Mouse (Mus musculus): ENCODE measurements at regions not wholly inside any gene's neighbourhood (a gene's known extent, or its start where the extent isn't known, plus 50 kb on each side); places are given as distances from the start of the nearest gene placed in this dataset.

DNA sequence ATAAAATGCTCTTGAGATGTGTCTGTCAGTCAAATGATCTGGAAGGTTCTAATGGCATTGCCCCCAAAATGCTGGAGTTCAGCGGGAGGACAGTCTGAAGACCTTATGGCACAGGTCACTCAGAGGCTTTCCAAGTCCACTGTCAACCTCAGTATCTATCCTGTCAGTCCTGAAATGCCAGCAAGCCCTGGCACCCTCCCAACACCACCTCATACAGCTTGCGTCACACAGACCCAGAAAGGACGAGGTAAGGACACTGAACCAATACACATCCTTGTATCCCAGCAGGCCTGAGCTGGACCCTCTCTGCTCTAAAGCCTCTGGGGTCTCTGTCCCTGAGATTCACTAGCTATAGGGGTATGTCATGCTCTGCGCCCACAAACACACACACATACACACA is 176.6 kb downstream of the Setd4 start:
- Histone ChIP-seq H3K36me3 (ENCODE audit: control insufficient read depth, insufficient read depth, low read length) (no peaks in the 10 kb centered on the region), H3K4me3 (ENCODE audit: control insufficient read depth, low read depth, low read length) (no peak overlapping the region), H3K4me1 (ENCODE audit: control insufficient read depth, insufficient read depth, low read length) (peaks cover 10% of the 10 kb centered on the region), H3K27ac (ENCODE audit: control insufficient read depth, insufficient read depth, low read depth, low read length) (no peak overlapping the region), H3K27me3 (ENCODE audit: control insufficient read depth, insufficient read depth, low read length) (no peaks in the 10 kb centered on the region)
- no peak for TF ChIP-seq POLR2A (IDR thresholded peaks at IDR 0.05; ENCODE audit: control insufficient read depth, low read depth, low read length)
- no peak for TF ChIP-seq CTCF (IDR thresholded peaks at IDR 0.05; ENCODE audit: control insufficient read depth, insufficient read depth, insufficient replicate concordance, low read depth, low read length)

GRCm38 (mm10) chr16:93425731-93426130 is 178.1 kb downstream of the Setd4 start:
- TF ChIP-seq POLR2A (IDR thresholded peaks at IDR 0.05; ENCODE audit: control insufficient read depth, low read depth, low read length) (no peak), CTCF (IDR thresholded peaks at IDR 0.05; ENCODE audit: control insufficient read depth, insufficient read depth, insufficient replicate concordance, low read depth, low read length) (no peak)
- no peak overlapping the region for H3K27ac ChIP-seq (ENCODE audit: control insufficient read depth, insufficient read depth, low read depth, low read length)
- no peaks in the 10 kb centered on the region for H3K27me3 ChIP-seq (ENCODE audit: control insufficient read depth, insufficient read depth, low read length)
- H3K36me3 ChIP-seq (ENCODE audit: control insufficient read depth, insufficient read depth, low read length) = no peaks in the 10 kb centered on the region
- H3K4me3 ChIP-seq (ENCODE audit: control insufficient read depth, low read depth, low read length) = no peak overlapping the region
- peaks cover 10% of the 10 kb centered on the region for H3K4me1 ChIP-seq (ENCODE audit: control insufficient read depth, insufficient read depth, low read length)

DNA sequence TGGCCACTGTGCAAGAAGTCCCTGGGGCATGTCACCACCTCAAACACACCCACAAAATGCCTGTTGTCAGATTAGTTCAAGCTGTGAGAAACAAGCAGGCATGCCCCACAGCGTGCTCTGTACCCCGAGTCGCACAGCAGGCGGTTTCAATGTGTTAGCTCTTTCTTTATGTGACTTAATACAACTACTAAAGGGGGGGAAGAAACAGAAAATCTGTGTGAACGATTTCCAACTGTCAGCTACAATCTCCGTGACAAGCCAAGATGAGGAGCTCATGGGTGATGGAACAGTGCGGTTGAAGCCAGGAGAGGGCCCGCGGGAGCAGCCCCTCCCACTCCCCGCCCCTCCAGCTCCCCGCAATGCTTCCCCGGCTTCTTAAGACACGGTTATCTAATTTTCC is 180.7 kb downstream of the Setd4 start:
- Histone ChIP-seq H3K4me3 (ENCODE audit: control insufficient read depth, low read depth, low read length) (peak overlapping the region; percentile 54), H3K36me3 (ENCODE audit: control insufficient read depth, insufficient read depth, low read length) (no peaks in the 10 kb centered on the region), H3K4me1 (ENCODE audit: control insufficient read depth, insufficient read depth, low read length) (peaks cover 10% of the 10 kb centered on the region), H3K27ac (ENCODE audit: control insufficient read depth, insufficient read depth, low read depth, low read length) (peak overlapping the region; percentile 26; the same call in 1 of the 2 replicates), H3K27me3 (ENCODE audit: control insufficient read depth, insufficient read depth, low read length) (no peaks in the 10 kb centered on the region)
- TF ChIP-seq CTCF (IDR thresholded peaks at IDR 0.05; ENCODE audit: control insufficient read depth, insufficient read depth, insufficient replicate concordance, low read depth, low read length) = no peak
- TF ChIP-seq POLR2A (IDR thresholded peaks at IDR 0.05; ENCODE audit: control insufficient read depth, low read depth, low read length) = no peak

DNA sequence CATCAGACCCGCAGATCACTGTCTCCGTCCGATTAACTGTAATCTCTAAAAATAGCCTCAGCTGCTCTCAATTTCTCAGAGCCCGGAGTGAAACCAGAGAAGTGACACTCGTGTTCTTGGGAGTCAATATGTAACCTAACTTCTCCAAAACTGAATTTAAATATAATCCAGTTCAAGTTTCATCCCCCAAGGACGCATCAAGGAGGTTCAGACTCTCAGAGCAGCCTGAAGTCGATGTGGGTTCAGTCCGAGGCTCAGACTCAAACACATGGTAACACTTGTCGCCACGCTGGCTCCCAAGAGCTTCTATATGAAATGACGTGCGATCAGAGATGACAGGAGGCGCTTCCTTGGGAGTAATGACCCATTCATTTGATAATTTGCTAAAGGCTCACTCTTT is 181.6 kb downstream of the Setd4 start:
- TF ChIP-seq POLR2A (IDR thresholded peaks at IDR 0.05; ENCODE audit: control insufficient read depth, low read depth, low read length) = no peak
- TF ChIP-seq CTCF (IDR thresholded peaks at IDR 0.05; ENCODE audit: control insufficient read depth, insufficient read depth, insufficient replicate concordance, low read depth, low read length) = no peak
- H3K27me3 ChIP-seq (ENCODE audit: control insufficient read depth, insufficient read depth, low read length) = no peaks in the 10 kb centered on the region
- no peak overlapping the region for H3K4me3 ChIP-seq (ENCODE audit: control insufficient read depth, low read depth, low read length)
- peaks cover 10% of the 10 kb centered on the region for H3K4me1 ChIP-seq (ENCODE audit: control insufficient read depth, insufficient read depth, low read length)
- no peaks in the 10 kb centered on the region for H3K36me3 ChIP-seq (ENCODE audit: control insufficient read depth, insufficient read depth, low read length)
- no peak overlapping the region for H3K27ac ChIP-seq (ENCODE audit: control insufficient read depth, insufficient read depth, low read depth, low read length)

DNA sequence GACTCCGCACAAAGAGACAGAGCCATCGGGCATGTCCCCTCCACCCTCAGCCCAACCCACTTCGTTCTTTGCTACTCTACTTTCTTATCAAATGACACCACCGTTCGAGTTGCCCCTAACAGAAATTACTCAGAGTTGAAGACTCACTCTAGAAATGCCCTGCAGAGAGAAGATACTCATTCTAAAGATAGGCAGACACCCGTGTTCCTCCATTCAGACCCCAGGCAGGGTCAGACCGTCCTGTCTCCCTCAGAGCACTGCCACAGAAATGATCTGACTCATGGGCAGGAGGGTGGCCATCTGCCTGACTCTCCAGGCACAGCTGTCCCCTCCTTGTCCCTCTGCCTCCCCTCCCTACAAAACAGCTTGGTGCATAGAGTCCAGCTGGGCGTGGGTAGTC is 185.6 kb downstream of the Setd4 start:
- Histone ChIP-seq H3K4me1 (ENCODE audit: control insufficient read depth, insufficient read depth, low read length) (peaks cover 6% of the 10 kb centered on the region), H3K27me3 (ENCODE audit: control insufficient read depth, insufficient read depth, low read length) (no peaks in the 10 kb centered on the region), H3K27ac (ENCODE audit: control insufficient read depth, insufficient read depth, low read depth, low read length) (no peak overlapping the region), H3K36me3 (ENCODE audit: control insufficient read depth, insufficient read depth, low read length) (no peaks in the 10 kb centered on the region), H3K4me3 (ENCODE audit: control insufficient read depth, low read depth, low read length) (no peak overlapping the region)
- TF ChIP-seq POLR2A (IDR thresholded peaks at IDR 0.05; ENCODE audit: control insufficient read depth, low read depth, low read length) (no peak), CTCF (IDR thresholded peaks at IDR 0.05; ENCODE audit: control insufficient read depth, insufficient read depth, insufficient replicate concordance, low read depth, low read length) (no peak)

GRCm38 (mm10) chr16:93417831-93418230 is 186.0 kb downstream of the Setd4 start:
- H3K4me3 ChIP-seq (ENCODE audit: control insufficient read depth, low read depth, low read length) = no peak overlapping the region
- TF ChIP-seq CTCF (IDR thresholded peaks at IDR 0.05; ENCODE audit: control insufficient read depth, insufficient read depth, insufficient replicate concordance, low read depth, low read length) (no peak), POLR2A (IDR thresholded peaks at IDR 0.05; ENCODE audit: control insufficient read depth, low read depth, low read length) (no peak)
- H3K4me1 ChIP-seq (ENCODE audit: control insufficient read depth, insufficient read depth, low read length) = peaks cover 2% of the 10 kb centered on the region
- no peak overlapping the region for H3K27ac ChIP-seq (ENCODE audit: control insufficient read depth, insufficient read depth, low read depth, low read length)
- H3K36me3 ChIP-seq (ENCODE audit: control insufficient read depth, insufficient read depth, low read length) = no peaks in the 10 kb centered on the region
- no peaks in the 10 kb centered on the region for H3K27me3 ChIP-seq (ENCODE audit: control insufficient read depth, insufficient read depth, low read length)

DNA sequence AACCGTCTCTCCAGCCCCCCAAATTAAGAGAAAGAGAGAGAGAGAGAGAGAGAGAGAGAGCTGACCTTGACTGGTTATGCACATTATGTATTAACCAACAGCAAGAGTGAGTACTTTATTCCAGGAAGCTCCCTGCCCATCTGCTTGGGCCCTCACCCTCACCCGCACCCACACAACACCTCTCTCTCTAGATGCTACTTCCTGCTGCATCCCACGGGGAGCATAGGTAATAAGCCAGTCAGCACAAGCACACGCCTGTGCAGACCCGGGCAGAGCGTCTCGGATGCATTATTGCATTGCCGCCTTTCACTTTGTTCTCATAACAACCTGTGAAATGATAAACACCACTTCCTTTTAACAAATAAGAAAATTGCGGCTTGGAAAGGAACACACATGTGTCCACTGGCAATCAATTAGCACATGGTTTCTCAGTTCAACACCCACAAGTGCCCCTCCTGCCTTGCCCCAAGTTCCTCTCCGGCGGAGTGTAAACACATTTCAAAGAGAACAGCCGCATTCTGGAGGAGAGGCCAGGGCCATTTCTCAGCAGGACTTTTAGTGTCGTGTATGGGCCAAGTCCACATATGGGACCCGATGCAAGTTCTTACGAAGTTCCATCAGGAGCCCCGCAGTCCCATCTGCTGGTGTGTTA is 211.7 kb downstream of the Setd4 start:
- no peak for TF ChIP-seq CTCF (IDR thresholded peaks at IDR 0.05; ENCODE audit: control insufficient read depth, insufficient read depth, insufficient replicate concordance, low read depth, low read length)
- no peak for TF ChIP-seq POLR2A (IDR thresholded peaks at IDR 0.05; ENCODE audit: control insufficient read depth, low read depth, low read length)
- Histone ChIP-seq H3K36me3 (ENCODE audit: control insufficient read depth, insufficient read depth, low read length) (no peaks in the 10 kb centered on the region), H3K27ac (ENCODE audit: control insufficient read depth, insufficient read depth, low read depth, low read length) (no peak overlapping the region), H3K27me3 (ENCODE audit: control insufficient read depth, insufficient read depth, low read length) (no peaks in the 10 kb centered on the region), H3K4me3 (ENCODE audit: control insufficient read depth, low read depth, low read length) (no peak overlapping the region), H3K4me1 (ENCODE audit: control insufficient read depth, insufficient read depth, low read length) (no peaks in the 10 kb centered on the region)
